Mouse (Mus musculus) MEL (cell line): ENCODE data around the gene Acadsb.

Experiments used
- CTCF ChIP-seq, 3 experiments: IDR thresholded peaks in 2 of 3; conservative IDR thresholded peaks in 1 of 3; 2 replicates each; pipeline ENCODE4 v1.5.1; 2011 to 2012; ENCODE audit warnings: low read length in 3 of 3, low read depth in 2 of 3, mild to moderate bottlenecking in 2 of 3, improper control_type of control experiment in 1 of 3, inconsistent platforms in 1 of 3, mixed read lengths in 1 of 3, moderate library complexity in 1 of 3; ENCODE audit not compliant: control insufficient read depth in 1 of 3, insufficient read depth in 1 of 3, poor library complexity in 1 of 3, severe bottlenecking in 1 of 3
- GABPA ChIP-seq: IDR thresholded peaks from 2 replicates; pipeline ENCODE4 v1.6.1; 2012; ENCODE audit warnings: low read depth, mild to moderate bottlenecking, inconsistent platforms, low read length, improper control_type of control experiment, moderate library complexity
- HCFC1 ChIP-seq: IDR thresholded peaks from 2 replicates; pipeline ENCODE4 v1.6.1; 2012; ENCODE audit warnings: low read depth, mild to moderate bottlenecking, inconsistent platforms, low read length, improper control_type of control experiment, moderate library complexity
- MEF2A ChIP-seq: IDR thresholded peaks from 2 replicates; pipeline ENCODE4 v1.6.1; 2014; ENCODE audit warnings: low read depth, mild to moderate bottlenecking, inconsistent platforms, low read length, improper control_type of control experiment; ENCODE audit not compliant: poor library complexity, insufficient replicate concordance, severe bottlenecking; ENCODE audit errors: extremely low read depth
- RAD21 ChIP-seq: IDR thresholded peaks from 2 replicates; pipeline ENCODE4 v1.6.1; 2011; ENCODE audit warnings: mild to moderate bottlenecking, low read depth, low read length, improper control_type of control experiment
- SMC3 ChIP-seq: IDR thresholded peaks from 2 replicates; pipeline ENCODE4 v1.6.1; 2011; ENCODE audit warnings: low read depth, low read length, improper control_type of control experiment
- ZC3H11A ChIP-seq: IDR thresholded peaks from 2 replicates; pipeline ENCODE4 v1.6.1; 2012; ENCODE audit warnings: low read depth, mild to moderate bottlenecking, inconsistent platforms, low read length, improper control_type of control experiment
- ZNF384 ChIP-seq: IDR thresholded peaks from 2 replicates; pipeline ENCODE4 v1.6.1; 2012; ENCODE audit warnings: low read depth, mild to moderate bottlenecking, inconsistent platforms, low read length, improper control_type of control experiment

DNA sequence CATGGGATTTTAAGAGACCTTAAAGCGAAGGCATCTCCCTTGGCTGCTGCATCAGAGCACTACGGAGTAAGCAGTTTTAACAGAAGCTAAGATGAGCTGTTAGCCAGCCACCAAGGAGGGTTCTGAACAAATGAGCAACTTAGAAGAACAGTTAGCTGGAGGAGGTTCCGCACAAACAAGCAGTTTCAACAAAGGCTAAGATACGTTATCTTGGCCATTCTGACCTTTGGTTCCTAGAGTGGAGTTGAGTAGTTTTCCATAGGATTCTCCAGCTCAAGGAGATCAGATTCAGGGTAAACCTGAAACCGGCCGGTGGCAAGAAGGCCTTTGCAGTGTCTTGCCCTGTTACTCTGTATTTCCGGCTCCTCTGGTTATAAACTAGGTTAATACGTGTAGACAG, 46.3 kb upstream of the Acadsb start:
- TF ChIP-seq MEF2A (no peak), CTCF (IDR thresholded peaks at IDR 0.05 in 2 of 3, conservative IDR thresholded peaks at IDR 0.05 in 1 of 3; ENCODE audit: control insufficient read depth in 1 of 3, insufficient read depth in 1 of 3, low read depth in 2 of 3, low read length in 3 of 3, poor library complexity in 1 of 3, severe bottlenecking in 1 of 3) (no peak), GABPA (no peak), ZC3H11A (no peak), HCFC1 (no peak), SMC3 (no peak), ZNF384 (no peak), RAD21 (no peak)
